Mouse (Mus musculus) thymus, postnatal 25 days (tissue): ENCODE results near the gene Pecam1.
"Not testable (repeated sequence)": the region's sequence is repeated elsewhere in the genome, so short reads cannot be mapped to it uniquely, and the experiment has no call there.

ENCODE experiments used
- DNase-seq: peaks from one replicate; pipeline ENCODE4 v3.0.0; 2022

Pecam1 gene

GRCm38 (mm10) chr11:106728402-106729366 lies 21.7 kb downstream of the Pecam1 start:
- DNase-seq = no peak

- DNase-seq = no peak
Measured at GRCm38 (mm10) chr11:106727967-106728366, 22.5 kb downstream of the Pecam1 start.

GRCm38 (mm10) chr11:106724916-106725235 lies 25.6 kb downstream of the Pecam1 start:
- not testable (repeated sequence) for DNase-seq

GRCm38 (mm10) chr11:106724176-106724915 lies 26.1 kb downstream of the Pecam1 start:
- no peak for DNase-seq

- peak; percentile 20 for DNase-seq
Measured at GRCm38 (mm10) chr11:106723611-106724125, 26.8 kb downstream of the Pecam1 start.

- no peak for DNase-seq
Measured at GRCm38 (mm10) chr11:106722831-106723361, 27.5 kb downstream of the Pecam1 start.

GRCm38 (mm10) chr11:106720379-106720778 lies 30.0 kb downstream of the Pecam1 start:
- DNase-seq = no peak

GRCm38 (mm10) chr11:106716568-106716967 lies 33.9 kb downstream of the Pecam1 start:
- DNase-seq = no peak

GRCm38 (mm10) chr11:106715066-106715465 lies 35.4 kb downstream of the Pecam1 start:
- no peak for DNase-seq

GRCm38 (mm10) chr11:106710789-106711188 lies 39.6 kb downstream of the Pecam1 start:
- DNase-seq = no peak

- DNase-seq = no peak
Measured at GRCm38 (mm10) chr11:106709227-106709985, 41.0 kb downstream of the Pecam1 start.

GRCm38 (mm10) chr11:106707866-106708265 lies 42.6 kb downstream of the Pecam1 start:
- no peak for DNase-seq

GRCm38 (mm10) chr11:106707085-106707484 lies 43.3 kb downstream of the Pecam1 start:
- DNase-seq = no peak

- no peak for DNase-seq
Measured at GRCm38 (mm10) chr11:106706212-106706611, 44.2 kb downstream of the Pecam1 start.

- no peak for DNase-seq
Measured at GRCm38 (mm10) chr11:106704399-106705111, 45.9 kb downstream of the Pecam1 start.

GRCm38 (mm10) chr11:106703931-106704330 lies 46.5 kb downstream of the Pecam1 start:
- DNase-seq = no peak

GRCm38 (mm10) chr11:106702584-106702983 lies 47.8 kb downstream of the Pecam1 start:
- no peak for DNase-seq

- DNase-seq = no peak
Measured at GRCm38 (mm10) chr11:106701589-106701988, 48.8 kb downstream of the Pecam1 start.

- no peak for DNase-seq
Measured at GRCm38 (mm10) chr11:106699083-106699482, 51.3 kb downstream of the Pecam1 start.

- DNase-seq = no peak
Measured at GRCm38 (mm10) chr11:106698289-106698688, 52.1 kb downstream of the Pecam1 start.

- no peak for DNase-seq
Measured at GRCm38 (mm10) chr11:106695917-106696316, 54.5 kb downstream of the Pecam1 start.

GRCm38 (mm10) chr11:106692890-106693289 lies 57.5 kb downstream of the Pecam1 start:
- no peak for DNase-seq
